Mouse (Mus musculus): ENCODE measurements around the gene March9. TPM values are rescaled to one million over a fixed set of nuclear protein-coding genes. Genes with fewer than 3 reads are reported as not detected.

March9 gene
- polyA plus RNA-seq (2016; fragmentation: Nextera tagmentation; extraction: Ambion mirVana) = 2.2 and 2.4 TPM in 2 replicates

GRCm38 (mm10) chr10:127059968-127060916 lies at the start of gene March9:
TSS of gene March9 (minus strand) at chr10:127060184.
- Histone ChIP-seq H3K4me2 (replicated peaks) (peak within 1 kb of the TSS; percentile 97), H3K27me3 (peaks cover 28% of the 10 kb centered on the region), H3K4me3 (peak within 1 kb of the TSS; percentile 88), H3K36me3 (peaks cover 24% of the 10 kb centered on the region), H3K27ac (peak within 1 kb of the TSS; percentile 73), H3K9ac (peak within 1 kb of the TSS; percentile 79), H3K9me3 (no peaks in the 10 kb centered on the region), H3K4me1 (peaks cover 20% of the 10 kb centered on the region)
- ATAC-seq (ENCODE audit: insufficient number of reproducible peaks, insufficient read depth, low FRiP score, low TSS enrichment) = no peak
- WGBS = 1% methylated on average over 56 of the region's 72 CpGs

GRCm38 (mm10) chr10:127108262-127108583 lies 48.2 kb upstream of the March9 start:
- no peak overlapping the region for H3K27ac ChIP-seq
- 72% methylated on average over 3 of the region's 3 CpGs for WGBS
- no peak overlapping the region for H3K9ac ChIP-seq
- no peak overlapping the region for H3K4me3 ChIP-seq
- H3K9me3 ChIP-seq = no peaks in the 10 kb centered on the region
- peaks cover 13% of the 10 kb centered on the region; the same call in 1 of the 2 replicates for H3K36me3 ChIP-seq
- H3K4me1 ChIP-seq = no peaks in the 10 kb centered on the region
- no peaks in the 10 kb centered on the region for H3K27me3 ChIP-seq
- H3K4me2 ChIP-seq (replicated peaks) = no peak overlapping the region
- ATAC-seq (ENCODE audit: insufficient number of reproducible peaks, insufficient read depth, low FRiP score, low TSS enrichment) = no peak

GRCm38 (mm10) chr10:127107563-127108261 lies 47.7 kb upstream of the March9 start:
- Histone ChIP-seq H3K9me3 (no peaks in the 10 kb centered on the region), H3K27ac (no peak overlapping the region), H3K4me2 (replicated peaks) (no peak overlapping the region), H3K4me1 (no peaks in the 10 kb centered on the region), H3K27me3 (no peaks in the 10 kb centered on the region), H3K9ac (no peak overlapping the region), H3K36me3 (peaks cover 8% of the 10 kb centered on the region; the same call in 1 of the 2 replicates), H3K4me3 (no peak overlapping the region)
- ATAC-seq (ENCODE audit: insufficient number of reproducible peaks, insufficient read depth, low FRiP score, low TSS enrichment) = no peak
- 83% methylated on average over 16 of the region's 16 CpGs for WGBS

- Histone ChIP-seq H3K27me3 (no peaks in the 10 kb centered on the region), H3K9me3 (no peaks in the 10 kb centered on the region), H3K9ac (no peak overlapping the region), H3K27ac (no peak overlapping the region), H3K4me2 (replicated peaks) (no peak overlapping the region), H3K4me1 (no peaks in the 10 kb centered on the region), H3K4me3 (no peak overlapping the region), H3K36me3 (peaks cover 23% of the 10 kb centered on the region)
- 82% methylated on average over 7 of the region's 7 CpGs for WGBS
- no peak for ATAC-seq (ENCODE audit: insufficient number of reproducible peaks, insufficient read depth, low FRiP score, low TSS enrichment)
These were observed 43.6 kb upstream of the March9 start for GRCm38 (mm10) chr10:127103631-127104030.

- Histone ChIP-seq H3K4me1 (no peaks in the 10 kb centered on the region), H3K4me2 (replicated peaks) (no peak overlapping the region), H3K9ac (no peak overlapping the region), H3K27ac (no peak overlapping the region), H3K4me3 (no peak overlapping the region), H3K27me3 (no peaks in the 10 kb centered on the region), H3K36me3 (peaks cover 41% of the 10 kb centered on the region), H3K9me3 (no peaks in the 10 kb centered on the region)
- WGBS = 82% methylated on average over 6 of the region's 6 CpGs
- no peak for ATAC-seq (ENCODE audit: insufficient number of reproducible peaks, insufficient read depth, low FRiP score, low TSS enrichment)
These were observed 41.2 kb upstream of the March9 start for GRCm38 (mm10) chr10:127101151-127101550.

- no peak overlapping the region for H3K4me2 ChIP-seq (replicated peaks)
- no peak overlapping the region for H3K27ac ChIP-seq
- H3K4me1 ChIP-seq = no peaks in the 10 kb centered on the region
- H3K27me3 ChIP-seq = no peaks in the 10 kb centered on the region
- H3K9ac ChIP-seq = no peak overlapping the region
- WGBS = 88% methylated on average over 8 of the region's 8 CpGs
- H3K36me3 ChIP-seq = peaks cover 46% of the 10 kb centered on the region
- H3K4me3 ChIP-seq = no peak overlapping the region
- no peak for ATAC-seq (ENCODE audit: insufficient number of reproducible peaks, insufficient read depth, low FRiP score, low TSS enrichment)
- H3K9me3 ChIP-seq = no peaks in the 10 kb centered on the region
These were observed 40.4 kb upstream of the March9 start for GRCm38 (mm10) chr10:127100414-127100813.

- Histone ChIP-seq H3K4me3 (no peak overlapping the region), H3K27me3 (no peaks in the 10 kb centered on the region), H3K27ac (no peak overlapping the region), H3K9me3 (no peaks in the 10 kb centered on the region), H3K9ac (no peak overlapping the region), H3K4me2 (replicated peaks) (no peak overlapping the region), H3K36me3 (peaks cover 44% of the 10 kb centered on the region), H3K4me1 (no peaks in the 10 kb centered on the region)
- no peak for ATAC-seq (ENCODE audit: insufficient number of reproducible peaks, insufficient read depth, low FRiP score, low TSS enrichment)
- WGBS = 92% methylated on average over 15 of the region's 15 CpGs
These were observed 39.9 kb upstream of the March9 start for GRCm38 (mm10) chr10:127099868-127100267.

GRCm38 (mm10) chr10:127099191-127099590 lies 39.2 kb upstream of the March9 start:
- Histone ChIP-seq H3K27ac (no peak overlapping the region), H3K9me3 (no peaks in the 10 kb centered on the region), H3K9ac (no peak overlapping the region), H3K36me3 (peaks cover 45% of the 10 kb centered on the region), H3K27me3 (peaks cover 1% of the 10 kb centered on the region; the same call in 1 of the 2 replicates), H3K4me2 (replicated peaks) (no peak overlapping the region), H3K4me3 (no peak overlapping the region), H3K4me1 (0 out of 2 replicates have a peak, but pooled peaks cover 7% of the 10 kb centered on the region)
- WGBS = 87% methylated on average over 10 of the region's 10 CpGs
- ATAC-seq (ENCODE audit: insufficient number of reproducible peaks, insufficient read depth, low FRiP score, low TSS enrichment) = no peak

GRCm38 (mm10) chr10:127098514-127098913 lies 38.5 kb upstream of the March9 start:
- no peak overlapping the region for H3K27ac ChIP-seq
- H3K9me3 ChIP-seq = no peaks in the 10 kb centered on the region
- peaks cover 6% of the 10 kb centered on the region for H3K27me3 ChIP-seq
- H3K4me1 ChIP-seq = 0 out of 2 replicates have a peak, but pooled peaks cover 7% of the 10 kb centered on the region
- H3K9ac ChIP-seq = no peak overlapping the region
- H3K4me3 ChIP-seq = no peak overlapping the region
- peaks cover 45% of the 10 kb centered on the region for H3K36me3 ChIP-seq
- no peak overlapping the region for H3K4me2 ChIP-seq (replicated peaks)
- WGBS = 79% methylated on average over 20 of the region's 20 CpGs
- ATAC-seq (ENCODE audit: insufficient number of reproducible peaks, insufficient read depth, low FRiP score, low TSS enrichment) = no peak

- Histone ChIP-seq H3K9ac (no peak overlapping the region), H3K27ac (no peak overlapping the region), H3K4me1 (peaks cover 19% of the 10 kb centered on the region), H3K27me3 (peaks cover 46% of the 10 kb centered on the region), H3K36me3 (peaks cover 37% of the 10 kb centered on the region), H3K9me3 (no peaks in the 10 kb centered on the region), H3K4me3 (no peak overlapping the region), H3K4me2 (replicated peaks) (no peak overlapping the region)
- WGBS = 41% methylated on average over 7 of the region's 7 CpGs
- no peak for ATAC-seq (ENCODE audit: insufficient number of reproducible peaks, insufficient read depth, low FRiP score, low TSS enrichment)
These were observed 34.4 kb upstream of the March9 start for GRCm38 (mm10) chr10:127094382-127094802.

- Histone ChIP-seq H3K4me3 (no peak overlapping the region), H3K27ac (no peak overlapping the region), H3K27me3 (peaks cover 62% of the 10 kb centered on the region), H3K4me2 (replicated peaks) (no peak overlapping the region), H3K4me1 (peaks cover 19% of the 10 kb centered on the region), H3K36me3 (peaks cover 21% of the 10 kb centered on the region), H3K9ac (no peak overlapping the region), H3K9me3 (no peaks in the 10 kb centered on the region)
- no peak for ATAC-seq (ENCODE audit: insufficient number of reproducible peaks, insufficient read depth, low FRiP score, low TSS enrichment)
- WGBS = 53% methylated on average over 4 of the region's 4 CpGs
These were observed 32.8 kb upstream of the March9 start for GRCm38 (mm10) chr10:127092742-127093141.

Measured in embryonic facial prominence, embryonic 12.5 days (tissue).